Mouse (Mus musculus): ENCODE measurements around the gene Tollip.
"Not testable (repeated sequence)": the region's sequence is repeated elsewhere in the genome, so short reads cannot be mapped to it uniquely, and the experiment has no call there.

Gene Tollip

GRCm38 (mm10) chr7:141934128-141934898 lies 16.0 kb upstream of the Tollip start:
- no peak for DNase-seq (ENCODE audit: low spot score)

- DNase-seq (ENCODE audit: low spot score) = no peak
These were observed 10.3 kb upstream of the Tollip start for GRCm38 (mm10) chr7:141928642-141929041.

- DNase-seq (ENCODE audit: low spot score) = no peak
These were observed 6.6 kb upstream of the Tollip start for GRCm38 (mm10) chr7:141924917-141925316.

- DNase-seq (ENCODE audit: low spot score) = not testable (repeated sequence)
These were observed 5.8 kb upstream of the Tollip start for GRCm38 (mm10) chr7:141924121-141924520.

GRCm38 (mm10) chr7:141911305-141911704 lies 7.0 kb downstream of the Tollip start:
- DNase-seq (ENCODE audit: low spot score) = no peak

GRCm38 (mm10) chr7:141908591-141908990 lies 9.7 kb downstream of the Tollip start:
- no peak for DNase-seq (ENCODE audit: low spot score)

- no peak for DNase-seq (ENCODE audit: low spot score)
These were observed 15.5 kb downstream of the Tollip start for GRCm38 (mm10) chr7:141902791-141903190.

GRCm38 (mm10) chr7:141902269-141902729 lies 16.0 kb downstream of the Tollip start:
- DNase-seq (ENCODE audit: low spot score) = peak; percentile 97

GRCm38 (mm10) chr7:141901825-141902224 lies 16.5 kb downstream of the Tollip start:
- DNase-seq (ENCODE audit: low spot score) = no peak

- no peak for DNase-seq (ENCODE audit: low spot score)
These were observed 26.2 kb downstream of the Tollip start for GRCm38 (mm10) chr7:141892151-141892550.

GRCm38 (mm10) chr7:141878813-141879212 lies 39.5 kb downstream of the Tollip start:
- no peak for DNase-seq (ENCODE audit: low spot score)

GRCm38 (mm10) chr7:141874891-141875290 lies 43.4 kb downstream of the Tollip start:
- no peak for DNase-seq (ENCODE audit: low spot score)

- no peak for DNase-seq (ENCODE audit: low spot score)
These were observed 47.8 kb downstream of the Tollip start for GRCm38 (mm10) chr7:141870553-141870952.

- no peak for DNase-seq (ENCODE audit: low spot score)
These were observed 48.7 kb downstream of the Tollip start for GRCm38 (mm10) chr7:141869644-141870043.

- DNase-seq (ENCODE audit: low spot score) = no peak
These were observed 57.3 kb downstream of the Tollip start for GRCm38 (mm10) chr7:141861046-141861445.

GRCm38 (mm10) chr7:141840354-141840753 lies 78.0 kb downstream of the Tollip start:
- no peak for DNase-seq (ENCODE audit: low spot score)

- DNase-seq (ENCODE audit: low spot score) = no peak
These were observed 79.5 kb downstream of the Tollip start, which contains the start of gene Muc5b for GRCm38 (mm10) chr7:141838779-141839178. Muc5b (plus strand) TSS chr7:141839070.

- no peak for DNase-seq (ENCODE audit: low spot score)
These were observed 81.9 kb downstream of the Tollip start for GRCm38 (mm10) chr7:141836423-141836822.

GRCm38 (mm10) chr7:141835941-141836340 lies 82.4 kb downstream of the Tollip start:
- no peak for DNase-seq (ENCODE audit: low spot score)
